Mouse (Mus musculus) neural tube, embryonic 13.5 days (tissue): Measurements from ENCODE around the gene Pheta1. TPM values are rescaled to one million over a fixed set of nuclear protein-coding genes. Genes with fewer than 3 reads are reported as not detected.

Experiments
- ATAC-seq: fragments of 200-750 bp; cut with Nextera tagmentation; 2 replicates; pipeline ENCODE4 v1.8.0; 2017; ENCODE audit warnings: low read depth, mild to moderate bottlenecking, moderate TSS enrichment, moderate library complexity
- H3K27ac ChIP-seq: fragments of 300-500 bp; sonication (generic); replicated peaks from 2 replicates; pipeline ENCODE4 v1.5.1; 2015; ENCODE audit warnings: moderate library complexity, mild to moderate bottlenecking, inconsistent platforms
- H3K27me3 ChIP-seq: fragments of 300-500 bp; sonication (generic); 2 replicates; pipeline ENCODE4 v1.6.1; 2015; ENCODE audit warnings: mild to moderate bottlenecking, inconsistent platforms
- H3K36me3 ChIP-seq: fragments of 300-500 bp; sonication (generic); 2 replicates; pipeline ENCODE4 v1.6.1; 2015; ENCODE audit warnings: mild to moderate bottlenecking, inconsistent platforms
- H3K4me1 ChIP-seq: fragments of 300-500 bp; sonication (generic); replicated peaks from 2 replicates; pipeline ENCODE4 v1.6.1; 2015; ENCODE audit warnings: inconsistent platforms
- H3K4me2 ChIP-seq: fragments of 300-500 bp; sonication (generic); 2 replicates; pipeline ENCODE4 v1.6.1; 2015; ENCODE audit warnings: inconsistent platforms, mild to moderate bottlenecking, moderate library complexity
- H3K4me3 ChIP-seq: fragments of 300-500 bp; sonication (generic); 2 replicates; pipeline ENCODE4 v1.5.1; 2015; ENCODE audit warnings: mild to moderate bottlenecking, inconsistent platforms
- H3K9ac ChIP-seq: fragments of 300-500 bp; sonication (generic); 2 replicates; pipeline ENCODE4 v1.6.1; 2015; ENCODE audit warnings: moderate library complexity, mild to moderate bottlenecking, inconsistent platforms
- H3K9me3 ChIP-seq: fragments of 300-500 bp; sonication (generic); 2 replicates; pipeline ENCODE4 v1.6.1; 2016; ENCODE audit warnings: inconsistent platforms
- WGBS: fragments of 180-500 bp; shearing (Covaris S2); methylation state at CpG from one replicate; pipeline ENCODE4 v1.1.7; 2015; 5-methylcytosine and 5-hydroxymethylcytosine counted together
- polyA plus RNA-seq: library from polyadenylated mRNA; unstranded; fragments of >200 nt; fragmentation: Nextera tagmentation; extraction: Ambion mirVana; gene quantifications from 2 replicates; pipeline ENCODE4 v1.2.1, GENCODE M21; 2015

The Pheta1 gene
- polyA plus RNA-seq, 1 experiment from 2014 or later, result 41.5 TPM

- Histone ChIP-seq H3K4me2 (no peak overlapping the region), H3K36me3 (peaks cover 83% of the 10 kb centered on the region), H3K4me3 (no peak overlapping the region), H3K4me1 (0 out of 2 replicates have a peak, but pooled peaks cover 16% of the 10 kb centered on the region), H3K27ac (no peak overlapping the region), H3K27me3 (no peaks in the 10 kb centered on the region), H3K9ac (no peak overlapping the region), H3K9me3 (no peaks in the 10 kb centered on the region)
- ATAC-seq, result no peak
- 94% methylated on average over 9 of the region's 9 CpGs for WGBS
These were observed 31.2 kb upstream of the Pheta1 start for GRCm38 (mm10) chr5:121817551-121817950.

GRCm38 (mm10) chr5:121818401-121818800, 30.4 kb upstream of the Pheta1 start:
- no peak overlapping the region for H3K9ac ChIP-seq
- no peaks in the 10 kb centered on the region for H3K9me3 ChIP-seq
- H3K36me3 ChIP-seq, result peaks cover 75% of the 10 kb centered on the region
- no peaks in the 10 kb centered on the region for H3K27me3 ChIP-seq
- WGBS, result 94% methylated on average over 7 of the region's 7 CpGs
- H3K4me1 ChIP-seq, result 0 out of 2 replicates have a peak, but pooled peaks cover 23% of the 10 kb centered on the region
- H3K27ac ChIP-seq, result no peak overlapping the region
- no peak for ATAC-seq
- H3K4me2 ChIP-seq, result no peak overlapping the region
- no peak overlapping the region for H3K4me3 ChIP-seq

- Histone ChIP-seq H3K27me3 (no peaks in the 10 kb centered on the region), H3K9me3 (no peaks in the 10 kb centered on the region), H3K4me2 (no peak overlapping the region), H3K9ac (no peak overlapping the region), H3K4me3 (no peak overlapping the region), H3K4me1 (0 out of 2 replicates have a peak, but pooled peaks cover 24% of the 10 kb centered on the region), H3K27ac (no peak overlapping the region), H3K36me3 (peaks cover 70% of the 10 kb centered on the region)
- no peak for ATAC-seq
- WGBS, result 91% methylated on average over 4 of the region's 4 CpGs
These were observed 29.9 kb upstream of the Pheta1 start for GRCm38 (mm10) chr5:121818862-121819261.

GRCm38 (mm10) chr5:121819559-121819958, 29.2 kb upstream of the Pheta1 start:
- peaks cover 29% of the 10 kb centered on the region; the same call in 1 of the 2 replicates for H3K4me1 ChIP-seq
- 89% methylated on average over 5 of the region's 5 CpGs for WGBS
- peaks cover 63% of the 10 kb centered on the region for H3K36me3 ChIP-seq
- no peaks in the 10 kb centered on the region for H3K27me3 ChIP-seq
- no peak overlapping the region for H3K4me3 ChIP-seq
- H3K27ac ChIP-seq, result no peak overlapping the region
- H3K9me3 ChIP-seq, result no peaks in the 10 kb centered on the region
- no peak for ATAC-seq
- no peak overlapping the region for H3K4me2 ChIP-seq
- H3K9ac ChIP-seq, result no peak overlapping the region

- WGBS, result 88% methylated on average over 2 of the region's 2 CpGs
- H3K9me3 ChIP-seq, result no peaks in the 10 kb centered on the region
- no peak for ATAC-seq
- H3K9ac ChIP-seq, result no peak overlapping the region
- no peak overlapping the region for H3K4me2 ChIP-seq
- peaks cover 60% of the 10 kb centered on the region for H3K36me3 ChIP-seq
- peaks cover 29% of the 10 kb centered on the region; the same call in 1 of the 2 replicates for H3K4me1 ChIP-seq
- no peak overlapping the region for H3K4me3 ChIP-seq
- no peak overlapping the region for H3K27ac ChIP-seq
- no peaks in the 10 kb centered on the region for H3K27me3 ChIP-seq
These were observed 28.6 kb upstream of the Pheta1 start for GRCm38 (mm10) chr5:121820161-121820560.

- Histone ChIP-seq H3K4me3 (no peak overlapping the region), H3K4me2 (no peak overlapping the region), H3K36me3 (peaks cover 55% of the 10 kb centered on the region), H3K4me1 (peaks cover 29% of the 10 kb centered on the region; the same call in 1 of the 2 replicates), H3K9ac (no peak overlapping the region), H3K27me3 (no peaks in the 10 kb centered on the region), H3K9me3 (no peaks in the 10 kb centered on the region), H3K27ac (no peak overlapping the region)
- WGBS, result 96% methylated on average over 3 of the region's 3 CpGs
- no peak for ATAC-seq
These were observed 28.1 kb upstream of the Pheta1 start for GRCm38 (mm10) chr5:121820657-121821056.

GRCm38 (mm10) chr5:121821116-121821515, 27.7 kb upstream of the Pheta1 start:
- ATAC-seq, result no peak
- peaks cover 50% of the 10 kb centered on the region for H3K36me3 ChIP-seq
- no peak overlapping the region for H3K4me3 ChIP-seq
- H3K9me3 ChIP-seq, result no peaks in the 10 kb centered on the region
- 86% methylated on average over 5 of the region's 5 CpGs for WGBS
- no peak overlapping the region for H3K9ac ChIP-seq
- H3K4me2 ChIP-seq, result no peak overlapping the region
- no peak overlapping the region for H3K27ac ChIP-seq
- peaks cover 29% of the 10 kb centered on the region; the same call in 1 of the 2 replicates for H3K4me1 ChIP-seq
- no peaks in the 10 kb centered on the region for H3K27me3 ChIP-seq

- no peak for ATAC-seq
- no peaks in the 10 kb centered on the region for H3K9me3 ChIP-seq
- peaks cover 49% of the 10 kb centered on the region for H3K36me3 ChIP-seq
- no peak overlapping the region for H3K4me2 ChIP-seq
- WGBS, result 66% methylated on average over 5 of the region's 5 CpGs
- H3K9ac ChIP-seq, result no peak overlapping the region
- H3K4me1 ChIP-seq, result peaks cover 29% of the 10 kb centered on the region; the same call in 1 of the 2 replicates
- no peaks in the 10 kb centered on the region for H3K27me3 ChIP-seq
- no peak overlapping the region for H3K4me3 ChIP-seq
- no peak overlapping the region for H3K27ac ChIP-seq
These were observed 27.2 kb upstream of the Pheta1 start for GRCm38 (mm10) chr5:121821552-121821951.

GRCm38 (mm10) chr5:121822786-121823505, 25.8 kb upstream of the Pheta1 start:
- Histone ChIP-seq H3K27me3 (peaks cover 7% of the 10 kb centered on the region; the same call in 1 of the 2 replicates), H3K4me3 (no peak overlapping the region), H3K36me3 (peaks cover 35% of the 10 kb centered on the region), H3K9me3 (no peaks in the 10 kb centered on the region), H3K9ac (no peak overlapping the region), H3K4me1 (peaks cover 34% of the 10 kb centered on the region), H3K27ac (no peak overlapping the region), H3K4me2 (no peak overlapping the region)
- no peak for ATAC-seq
- WGBS, result 79% methylated on average over 7 of the region's 7 CpGs

- whole genome bisulfite sequencing, result 96% methylated on average over 1 of the region's 1 CpGs
- H3K27ac ChIP-seq, result no peak overlapping the region; the same call in 1 of the 2 replicates
- no peak for ATAC-seq
- H3K4me2 ChIP-seq, result no peak overlapping the region
- no peak overlapping the region for H3K9ac ChIP-seq
- H3K4me1 ChIP-seq, result peaks cover 41% of the 10 kb centered on the region
- no peak overlapping the region for H3K4me3 ChIP-seq
- peaks cover 11% of the 10 kb centered on the region; the same call in 1 of the 2 replicates for H3K27me3 ChIP-seq
- H3K9me3 ChIP-seq, result no peaks in the 10 kb centered on the region
- peaks cover 27% of the 10 kb centered on the region for H3K36me3 ChIP-seq
These were observed 25.1 kb upstream of the Pheta1 start for GRCm38 (mm10) chr5:121823668-121824067.

GRCm38 (mm10) chr5:121824121-121824520, 24.7 kb upstream of the Pheta1 start:
- H3K4me2 ChIP-seq, result no peak overlapping the region
- peaks cover 45% of the 10 kb centered on the region for H3K4me1 ChIP-seq
- 73% methylated on average over 4 of the region's 4 CpGs for WGBS
- H3K36me3 ChIP-seq, result peaks cover 23% of the 10 kb centered on the region
- no peak overlapping the region for H3K9ac ChIP-seq
- H3K9me3 ChIP-seq, result no peaks in the 10 kb centered on the region
- H3K4me3 ChIP-seq, result no peak overlapping the region
- peaks cover 11% of the 10 kb centered on the region; the same call in 1 of the 2 replicates for H3K27me3 ChIP-seq
- no peak for ATAC-seq
- H3K27ac ChIP-seq, result peak overlapping the region; percentile 46; the same call in 1 of the 2 replicates

GRCm38 (mm10) chr5:121825606-121826005, 23.2 kb upstream of the Pheta1 start:
- H3K4me2 ChIP-seq, result no peak overlapping the region
- H3K4me1 ChIP-seq, result peaks cover 52% of the 10 kb centered on the region
- no peak overlapping the region for H3K27ac ChIP-seq
- ATAC-seq, result no peak
- no peaks in the 10 kb centered on the region for H3K9me3 ChIP-seq
- H3K4me3 ChIP-seq, result no peak overlapping the region
- 95% methylated on average over 3 of the region's 3 CpGs for WGBS
- H3K36me3 ChIP-seq, result peaks cover 9% of the 10 kb centered on the region; the same call in 1 of the 2 replicates
- H3K27me3 ChIP-seq, result peaks cover 23% of the 10 kb centered on the region
- no peak overlapping the region for H3K9ac ChIP-seq
